Mouse (Mus musculus): Measurements from ENCODE around the gene Rps6ka3.

The Rps6ka3 gene

GRCm38 (mm10) chrX:159210007-159210406 lies at the start of gene Rps6ka3:
Gene Rps6ka3 (plus strand): TSS chrX:159210307.
- no peak for DNase-seq (ENCODE audit: low spot score)

GRCm38 (mm10) chrX:159169200-159169599 lies 40.9 kb upstream of the Rps6ka3 start:
- DNase-seq (ENCODE audit: low spot score) = no peak

GRCm38 (mm10) chrX:159171579-159171978 lies 38.5 kb upstream of the Rps6ka3 start:
- no peak for DNase-seq (ENCODE audit: low spot score)

- DNase-seq (ENCODE audit: low spot score) = no peak
Measured at GRCm38 (mm10) chrX:159191581-159191980, 18.5 kb upstream of the Rps6ka3 start.

- DNase-seq (ENCODE audit: low spot score) = no peak
Measured at GRCm38 (mm10) chrX:159199495-159199894, 10.6 kb upstream of the Rps6ka3 start.

GRCm38 (mm10) chrX:159200101-159200500 lies 10.0 kb upstream of the Rps6ka3 start:
- no peak for DNase-seq (ENCODE audit: low spot score)

GRCm38 (mm10) chrX:159210892-159211583 lies 931 bp downstream of the Rps6ka3 start:
- DNase-seq (ENCODE audit: low spot score) = no peak

GRCm38 (mm10) chrX:159215253-159215652 lies 5.1 kb downstream of the Rps6ka3 start:
- DNase-seq (ENCODE audit: low spot score) = no peak

GRCm38 (mm10) chrX:159222474-159222873 lies 12.4 kb downstream of the Rps6ka3 start:
- no peak for DNase-seq (ENCODE audit: low spot score)

GRCm38 (mm10) chrX:159237275-159237674 lies 27.2 kb downstream of the Rps6ka3 start:
- DNase-seq (ENCODE audit: low spot score) = no peak

GRCm38 (mm10) chrX:159254001-159254884 lies 44.1 kb downstream of the Rps6ka3 start:
- no peak for DNase-seq (ENCODE audit: low spot score)

- DNase-seq (ENCODE audit: low spot score) = no peak
Measured at GRCm38 (mm10) chrX:159255123-159255978, 45.2 kb downstream of the Rps6ka3 start.

GRCm38 (mm10) chrX:159256040-159256852 lies 46.1 kb downstream of the Rps6ka3 start:
- DNase-seq (ENCODE audit: low spot score) = no peak

- DNase-seq (ENCODE audit: low spot score) = no peak
Measured at GRCm38 (mm10) chrX:159256921-159257421, 46.9 kb downstream of the Rps6ka3 start.

- no peak for DNase-seq (ENCODE audit: low spot score)
Measured at GRCm38 (mm10) chrX:159264681-159265080, 54.6 kb downstream of the Rps6ka3 start.

- no peak for DNase-seq (ENCODE audit: low spot score)
Measured at GRCm38 (mm10) chrX:159269072-159269471, 59.0 kb downstream of the Rps6ka3 start.

- no peak for DNase-seq (ENCODE audit: low spot score)
Measured at GRCm38 (mm10) chrX:159286765-159287164, 76.7 kb downstream of the Rps6ka3 start.

- no peak for DNase-seq (ENCODE audit: low spot score)
Measured at GRCm38 (mm10) chrX:159295879-159296278, 85.8 kb downstream of the Rps6ka3 start.

- DNase-seq (ENCODE audit: low spot score) = no peak
Measured at GRCm38 (mm10) chrX:159302349-159303311, 92.5 kb downstream of the Rps6ka3 start.

- no peak for DNase-seq (ENCODE audit: low spot score)
Measured at GRCm38 (mm10) chrX:159315293-159315692, 105.2 kb downstream of the Rps6ka3 start.
